Mouse (Mus musculus): ENCODE results near the gene Nelfe.
"Not testable (repeated sequence)": the region's sequence is repeated elsewhere in the genome, so short reads cannot be mapped to it uniquely, and the experiment has no call there.

GRCm38 (mm10) chr17:34901948-34902347, 51.8 kb downstream of the Nelfe start:
- TF ChIP-seq EP300, CTCF (IDR thresholded peaks at IDR 0.05; ENCODE audit: low read depth): not testable (repeated sequence)

Data from liver, embryonic 14.5 days (tissue).